Mouse (Mus musculus): ENCODE measurements at regions not wholly inside any gene's neighbourhood (a gene's known extent, or its start where the extent isn't known, plus 50 kb on each side); places are given as distances from the start of the nearest gene placed in this dataset.
A peak's percentile ranks its signal among the peaks of the same experiment; 100 is the strongest.

DNA sequence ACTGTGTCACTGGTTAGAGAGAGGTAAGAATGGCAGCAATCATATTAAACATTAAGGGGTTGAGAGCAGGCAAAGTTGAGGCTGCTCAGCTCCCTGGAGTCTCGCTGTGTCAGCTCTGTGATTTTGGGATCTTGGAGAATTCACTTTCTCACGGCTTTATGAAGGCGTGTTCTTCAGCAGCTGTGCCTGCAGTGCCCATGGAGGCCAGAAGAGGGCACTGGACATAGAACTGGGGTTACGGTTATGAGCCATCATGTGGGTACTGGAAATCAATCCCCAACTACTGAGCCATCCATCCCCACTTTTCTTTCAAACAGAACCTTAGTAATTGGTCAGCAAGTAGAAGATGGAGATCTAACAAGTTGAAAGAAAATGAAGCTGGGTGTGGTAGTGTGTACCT, 123.9 kb upstream of the Zfp507 start:
- no peak overlapping the region for H3K4me2 ChIP-seq (ENCODE audit: low read depth, low read length)
- no peaks in the 10 kb centered on the region for H3K9me3 ChIP-seq (replicated peaks; ENCODE audit: control insufficient read depth, low read length)
- WGBS: 90% methylated on average over 4 of the region's 4 CpGs
- no peaks in the 10 kb centered on the region; the same call in 1 of the 2 replicates for H3K4me1 ChIP-seq (ENCODE audit: control insufficient read depth, insufficient read depth, low read length)
- no peak for ATAC-seq (replicated peaks; ENCODE audit: insufficient number of reproducible peaks, low FRiP score, low TSS enrichment, low read depth)
- H3K27ac ChIP-seq (replicated peaks; ENCODE audit: low read depth, low read length): no peak overlapping the region
- H3K27me3 ChIP-seq (ENCODE audit: control insufficient read depth, insufficient read depth, low read length): 0 out of 2 replicates have a peak, but pooled peaks cover 3% of the 10 kb centered on the region
- H3K36me3 ChIP-seq (replicated peaks; ENCODE audit: control insufficient read depth, insufficient read depth, low read depth, low read length): no peaks in the 10 kb centered on the region
- H3K4me3 ChIP-seq (ENCODE audit: low read depth, low read length): no peak overlapping the region
- DNase-seq (ENCODE audit: low spot score): no peak
- no peak overlapping the region for H3K9ac ChIP-seq (replicated peaks; ENCODE audit: low read length)

GRCm38 (mm10) chr7:35922582-35922981, 119.8 kb upstream of the Zfp507 start:
- 35% methylated on average over 9 of the region's 9 CpGs for WGBS
- 0 out of 2 replicates have a peak, but pooled peaks cover 3% of the 10 kb centered on the region for H3K27me3 ChIP-seq (ENCODE audit: control insufficient read depth, insufficient read depth, low read length)
- H3K4me2 ChIP-seq (ENCODE audit: low read depth, low read length): no peak overlapping the region
- no peaks in the 10 kb centered on the region; the same call in 1 of the 2 replicates for H3K4me1 ChIP-seq (ENCODE audit: control insufficient read depth, insufficient read depth, low read length)
- H3K27ac ChIP-seq (replicated peaks; ENCODE audit: low read depth, low read length): no peak overlapping the region
- no peaks in the 10 kb centered on the region for H3K36me3 ChIP-seq (replicated peaks; ENCODE audit: control insufficient read depth, insufficient read depth, low read depth, low read length)
- H3K4me3 ChIP-seq (ENCODE audit: low read depth, low read length): no peak overlapping the region
- no peaks in the 10 kb centered on the region for H3K9me3 ChIP-seq (replicated peaks; ENCODE audit: control insufficient read depth, low read length)
- ATAC-seq (replicated peaks; ENCODE audit: insufficient number of reproducible peaks, low FRiP score, low TSS enrichment, low read depth): no peak
- H3K9ac ChIP-seq (replicated peaks; ENCODE audit: low read length): no peak overlapping the region
- DNase-seq (ENCODE audit: low spot score): no peak

DNA sequence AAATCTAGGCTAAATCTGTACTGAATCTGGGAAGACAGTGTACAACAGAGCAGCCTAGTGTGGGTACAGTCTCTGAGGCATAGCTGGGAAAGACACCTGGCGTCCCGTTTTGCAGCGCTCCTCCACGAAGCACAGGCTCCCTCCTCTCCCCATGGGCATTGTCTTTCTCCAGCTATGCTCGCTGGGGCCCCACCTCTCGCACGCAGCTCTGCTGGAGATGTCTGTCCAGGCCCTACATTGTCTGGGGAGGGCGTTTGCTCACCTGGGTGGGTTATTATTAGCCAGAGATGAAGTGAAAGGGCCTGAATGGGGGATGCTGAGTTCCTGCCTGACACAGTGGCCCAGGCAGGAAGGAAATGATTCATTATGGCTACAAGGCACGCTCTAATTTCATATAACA, 118.1 kb upstream of the Zfp507 start:
- Histone ChIP-seq H3K4me3 (ENCODE audit: low read depth, low read length) (no peak overlapping the region), H3K27ac (replicated peaks; ENCODE audit: low read depth, low read length) (no peak overlapping the region), H3K27me3 (ENCODE audit: control insufficient read depth, insufficient read depth, low read length) (0 out of 2 replicates have a peak, but pooled peaks cover 3% of the 10 kb centered on the region), H3K9ac (replicated peaks; ENCODE audit: low read length) (no peak overlapping the region), H3K4me1 (ENCODE audit: control insufficient read depth, insufficient read depth, low read length) (no peaks in the 10 kb centered on the region; the same call in 1 of the 2 replicates), H3K4me2 (ENCODE audit: low read depth, low read length) (no peak overlapping the region), H3K36me3 (replicated peaks; ENCODE audit: control insufficient read depth, insufficient read depth, low read depth, low read length) (no peaks in the 10 kb centered on the region), H3K9me3 (replicated peaks; ENCODE audit: control insufficient read depth, low read length) (no peaks in the 10 kb centered on the region)
- DNase-seq (ENCODE audit: low spot score): peak; percentile 17
- ATAC-seq (replicated peaks; ENCODE audit: insufficient number of reproducible peaks, low FRiP score, low TSS enrichment, low read depth): no peak
- WGBS: 32% methylated on average over 9 of the region's 9 CpGs

DNA sequence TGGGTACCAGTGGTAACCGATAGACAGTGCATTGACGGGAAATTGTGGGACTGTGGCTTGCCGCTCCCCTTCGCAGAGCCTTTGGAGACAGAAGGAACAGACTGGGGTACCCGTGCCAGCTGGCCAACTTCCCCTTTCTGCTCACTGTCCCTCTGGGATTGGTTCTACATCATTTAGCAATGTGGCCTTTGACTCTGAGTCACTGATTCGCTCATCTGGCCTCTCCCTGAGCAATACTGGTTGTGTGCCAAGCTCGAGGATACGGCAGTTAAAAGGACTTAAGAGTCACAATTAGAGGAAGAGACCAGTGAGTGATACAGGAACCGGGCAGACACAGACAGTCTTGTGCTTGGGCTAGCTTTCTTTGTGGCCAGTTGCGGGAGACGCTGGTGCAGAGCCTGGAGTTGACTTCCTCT, 117.4 kb upstream of the Zfp507 start:
- WGBS: 85% methylated on average over 11 of the region's 11 CpGs
- Histone ChIP-seq H3K9ac (replicated peaks; ENCODE audit: low read length) (no peak overlapping the region), H3K9me3 (replicated peaks; ENCODE audit: control insufficient read depth, low read length) (no peaks in the 10 kb centered on the region), H3K4me1 (ENCODE audit: control insufficient read depth, insufficient read depth, low read length) (no peaks in the 10 kb centered on the region; the same call in 1 of the 2 replicates), H3K4me3 (ENCODE audit: low read depth, low read length) (no peak overlapping the region), H3K4me2 (ENCODE audit: low read depth, low read length) (no peak overlapping the region), H3K27me3 (ENCODE audit: control insufficient read depth, insufficient read depth, low read length) (0 out of 2 replicates have a peak, but pooled peaks cover 3% of the 10 kb centered on the region), H3K27ac (replicated peaks; ENCODE audit: low read depth, low read length) (no peak overlapping the region), H3K36me3 (replicated peaks; ENCODE audit: control insufficient read depth, insufficient read depth, low read depth, low read length) (no peaks in the 10 kb centered on the region)
- no peak for DNase-seq (ENCODE audit: low spot score)
- ATAC-seq (replicated peaks; ENCODE audit: insufficient number of reproducible peaks, low FRiP score, low TSS enrichment, low read depth): no peak

- Histone ChIP-seq H3K4me3 (ENCODE audit: low read depth, low read length) (no peak overlapping the region), H3K27me3 (ENCODE audit: control insufficient read depth, insufficient read depth, low read length) (no peaks in the 10 kb centered on the region), H3K36me3 (replicated peaks; ENCODE audit: control insufficient read depth, insufficient read depth, low read depth, low read length) (no peaks in the 10 kb centered on the region), H3K4me2 (ENCODE audit: low read depth, low read length) (no peak overlapping the region), H3K27ac (replicated peaks; ENCODE audit: low read depth, low read length) (no peak overlapping the region), H3K9ac (replicated peaks; ENCODE audit: low read length) (no peak overlapping the region), H3K9me3 (replicated peaks; ENCODE audit: control insufficient read depth, low read length) (no peaks in the 10 kb centered on the region), H3K4me1 (ENCODE audit: control insufficient read depth, insufficient read depth, low read length) (no peaks in the 10 kb centered on the region)
- WGBS: 70% methylated on average over 8 of the region's 8 CpGs
- DNase-seq (ENCODE audit: low spot score) (no peak), ATAC-seq (replicated peaks; ENCODE audit: insufficient number of reproducible peaks, low FRiP score, low TSS enrichment, low read depth) (no peak)
These were observed 107.4 kb upstream of the Zfp507 start for GRCm38 (mm10) chr7:35910109-35910706.

GRCm38 (mm10) chr7:35901942-35902381, 99.2 kb upstream of the Zfp507 start:
- Histone ChIP-seq H3K36me3 (replicated peaks; ENCODE audit: control insufficient read depth, insufficient read depth, low read depth, low read length) (no peaks in the 10 kb centered on the region), H3K9ac (replicated peaks; ENCODE audit: low read length) (no peak overlapping the region), H3K4me2 (ENCODE audit: low read depth, low read length) (no peak overlapping the region), H3K9me3 (replicated peaks; ENCODE audit: control insufficient read depth, low read length) (no peaks in the 10 kb centered on the region), H3K4me3 (ENCODE audit: low read depth, low read length) (no peak overlapping the region), H3K27ac (replicated peaks; ENCODE audit: low read depth, low read length) (no peak overlapping the region), H3K27me3 (ENCODE audit: control insufficient read depth, insufficient read depth, low read length) (no peaks in the 10 kb centered on the region; the same call in 1 of the 2 replicates), H3K4me1 (ENCODE audit: control insufficient read depth, insufficient read depth, low read length) (no peaks in the 10 kb centered on the region)
- 4% methylated on average over 17 of the region's 17 CpGs for WGBS
- no peak for ATAC-seq (replicated peaks; ENCODE audit: insufficient number of reproducible peaks, low FRiP score, low TSS enrichment, low read depth)
- peak; percentile 78 for DNase-seq (ENCODE audit: low spot score)

DNA sequence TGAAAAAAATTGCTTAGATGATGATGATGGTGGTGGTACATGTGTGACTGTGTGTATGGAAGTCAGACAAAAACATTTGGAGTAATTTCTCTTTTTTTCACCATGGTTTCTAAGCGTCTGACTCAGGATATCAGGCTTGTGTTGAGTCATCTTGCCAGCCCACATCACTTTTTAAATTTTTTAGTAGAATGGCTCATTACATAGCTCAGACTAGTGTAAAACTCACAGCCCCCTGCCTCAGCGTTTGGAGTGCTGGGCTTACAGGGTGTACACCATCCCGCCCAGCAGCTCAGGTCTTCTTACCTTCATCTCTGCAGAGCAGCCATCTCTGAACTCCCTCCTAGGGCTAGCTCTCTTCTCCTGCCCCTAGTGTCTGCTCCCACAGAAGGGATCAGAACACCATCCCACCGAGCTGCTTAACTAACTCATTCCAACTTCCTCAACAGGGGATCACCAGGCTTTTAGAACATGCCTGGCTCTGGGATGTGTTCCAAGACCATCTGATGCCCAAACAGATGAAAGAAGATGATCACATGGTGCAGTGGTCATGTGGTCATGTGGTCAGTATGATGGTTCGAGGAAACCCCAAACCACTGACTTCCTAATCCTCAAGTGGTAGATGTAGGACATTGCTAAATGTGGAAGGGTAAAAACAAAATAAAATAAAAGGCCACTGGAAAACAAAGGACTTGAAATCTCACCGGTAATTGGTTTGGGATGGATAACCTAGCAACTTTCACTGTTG, 96.1 kb upstream of the Zfp507 start:
- H3K9me3 ChIP-seq (replicated peaks; ENCODE audit: control insufficient read depth, low read length): no peaks in the 10 kb centered on the region
- ATAC-seq (replicated peaks; ENCODE audit: insufficient number of reproducible peaks, low FRiP score, low TSS enrichment, low read depth) (no peak), DNase-seq (ENCODE audit: low spot score) (no peak)
- H3K27ac ChIP-seq (replicated peaks; ENCODE audit: low read depth, low read length): no peak overlapping the region
- no peak overlapping the region for H3K4me2 ChIP-seq (ENCODE audit: low read depth, low read length)
- no peaks in the 10 kb centered on the region for H3K36me3 ChIP-seq (replicated peaks; ENCODE audit: control insufficient read depth, insufficient read depth, low read depth, low read length)
- no peaks in the 10 kb centered on the region; the same call in 1 of the 2 replicates for H3K27me3 ChIP-seq (ENCODE audit: control insufficient read depth, insufficient read depth, low read length)
- WGBS: 85% methylated on average over 6 of the region's 6 CpGs
- H3K4me1 ChIP-seq (ENCODE audit: control insufficient read depth, insufficient read depth, low read length): no peaks in the 10 kb centered on the region
- H3K4me3 ChIP-seq (ENCODE audit: low read depth, low read length): no peak overlapping the region
- H3K9ac ChIP-seq (replicated peaks; ENCODE audit: low read length): no peak overlapping the region

DNA sequence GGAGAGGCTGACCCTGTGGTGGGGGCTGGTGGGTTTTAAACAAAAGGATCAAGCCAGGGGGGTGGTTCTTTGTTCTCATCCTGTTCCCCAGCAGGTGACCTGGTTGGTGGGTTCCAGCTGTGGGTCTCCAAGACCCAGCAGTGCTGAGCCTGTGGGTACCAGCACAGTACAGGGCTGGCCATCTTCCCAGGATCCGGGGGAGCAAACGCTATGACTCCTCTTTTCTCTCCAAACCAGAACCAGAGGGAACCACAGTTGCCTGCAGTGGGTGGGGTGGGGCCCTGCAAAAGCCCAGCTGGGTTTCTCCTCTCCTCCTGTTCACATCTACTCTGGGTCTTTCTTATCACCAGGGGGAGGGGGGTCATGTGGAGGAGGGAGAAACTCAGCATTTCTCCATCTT, 90.5 kb upstream of the Zfp507 start:
- no peak for ATAC-seq (replicated peaks; ENCODE audit: insufficient number of reproducible peaks, low FRiP score, low TSS enrichment, low read depth)

More for the DNA sequence above, 90.5 kb upstream of the Zfp507 start:
- Histone ChIP-seq H3K4me1 (ENCODE audit: control insufficient read depth, insufficient read depth, low read length) (no peaks in the 10 kb centered on the region), H3K9me3 (replicated peaks; ENCODE audit: control insufficient read depth, low read length) (no peaks in the 10 kb centered on the region), H3K27me3 (ENCODE audit: control insufficient read depth, insufficient read depth, low read length) (no peaks in the 10 kb centered on the region), H3K4me3 (ENCODE audit: low read depth, low read length) (no peak overlapping the region), H3K27ac (replicated peaks; ENCODE audit: low read depth, low read length) (no peak overlapping the region), H3K36me3 (replicated peaks; ENCODE audit: control insufficient read depth, insufficient read depth, low read depth, low read length) (no peaks in the 10 kb centered on the region), H3K9ac (replicated peaks; ENCODE audit: low read length) (no peak overlapping the region), H3K4me2 (ENCODE audit: low read depth, low read length) (no peak overlapping the region)
- WGBS: 20% methylated on average over 2 of the region's 2 CpGs
- no peak for DNase-seq (ENCODE audit: low spot score)
